Mouse (Mus musculus) forebrain, embryonic 14.5 days (tissue): Measurements from ENCODE around the gene Srgap1. TPM values are rescaled to one million over a fixed set of nuclear protein-coding genes. Genes with fewer than 3 reads are reported as not detected.

Experiments used
- ATAC-seq: fragments of 200-750 bp; cut with Nextera tagmentation; 2 replicates; pipeline ENCODE4 v1.8.0; 2017; ENCODE audit warnings: mild to moderate bottlenecking, moderate library complexity
- DNase-seq: peaks from one replicate; pipeline ENCODE4 v3.0.0-alpha.2; 2015; ENCODE audit warnings: low spot score
- H3K27ac ChIP-seq: fragments of 300-500 bp; sonication (generic); 2 replicates; pipeline ENCODE4 v1.5.1; 2014; ENCODE audit warnings: low read depth, mild to moderate bottlenecking, control low read depth, low read length, moderate library complexity
- H3K27me3 ChIP-seq: fragments of 300-500 bp; sonication (generic); replicated peaks from 2 replicates; pipeline ENCODE4 v1.6.1; 2014; ENCODE audit warnings: low read length, control low read depth, mixed read lengths; ENCODE audit not compliant: control insufficient read depth, insufficient read depth
- H3K36me3 ChIP-seq: fragments of 300-500 bp; sonication (generic); 2 replicates; pipeline ENCODE4 v1.6.1; 2014; ENCODE audit warnings: low read length, control low read depth; ENCODE audit not compliant: control insufficient read depth, insufficient read depth
- H3K4me1 ChIP-seq: fragments of 300-500 bp; sonication (generic); 2 replicates; pipeline ENCODE4 v1.6.1; 2014; ENCODE audit warnings: antibody characterized with exemption, low read length, control low read depth; ENCODE audit not compliant: control insufficient read depth, insufficient read depth
- H3K4me2 ChIP-seq: fragments of 300-500 bp; sonication (generic); 2 replicates; pipeline ENCODE4 v1.6.1; 2014; ENCODE audit warnings: mild to moderate bottlenecking, control low read depth, low read length
- H3K4me3 ChIP-seq: fragments of 300-500 bp; sonication (generic); 2 replicates; pipeline ENCODE4 v1.5.1; 2014; ENCODE audit warnings: low read depth, low read length, control low read depth
- H3K9ac ChIP-seq: fragments of 300-500 bp; sonication (generic); 2 replicates; pipeline ENCODE4 v1.6.1; 2014; ENCODE audit warnings: mild to moderate bottlenecking, low read length, control low read depth, moderate library complexity
- H3K9me3 ChIP-seq: fragments of 300-500 bp; sonication (generic); replicated peaks from 2 replicates; pipeline ENCODE4 v1.6.1; 2016; ENCODE audit warnings: low read length, control low read depth, mixed read lengths; ENCODE audit not compliant: control insufficient read depth
- WGBS: fragments of 180-500 bp; shearing (Covaris S2); extraction: QIAGEN DNeasy Blood & Tissue Kit; methylation state at CpG from one replicate; pipeline ENCODE4 v1.1.7; 2014; 5-methylcytosine and 5-hydroxymethylcytosine counted together
- polyA plus RNA-seq: library from polyadenylated mRNA; unstranded; fragments of >200 nt; fragmentation: Nextera tagmentation; extraction: Ambion mirVana; gene quantifications from 2 replicates; pipeline ENCODE4 v1.2.1, GENCODE M21; 2014

Srgap1 gene
- polyA plus RNA-seq, 1 experiment from 2014 or later = 15.3 TPM

GRCm38 (mm10) chr10:121858086-121858485 is 189.0 kb downstream of the Srgap1 start:
- ATAC-seq (no peak), DNase-seq (no peak)
- H3K27ac ChIP-seq = no peak overlapping the region
- H3K4me3 ChIP-seq = no peak overlapping the region
- H3K9ac ChIP-seq = no peak overlapping the region
- no peak overlapping the region for H3K4me2 ChIP-seq
- WGBS = 91% methylated on average over 1 of the region's 1 CpGs
- no peaks in the 10 kb centered on the region for H3K9me3 ChIP-seq
- peaks cover 4% of the 10 kb centered on the region; the same call in 1 of the 2 replicates for H3K4me1 ChIP-seq
- H3K27me3 ChIP-seq = no peaks in the 10 kb centered on the region
- H3K36me3 ChIP-seq = no peaks in the 10 kb centered on the region

DNA sequence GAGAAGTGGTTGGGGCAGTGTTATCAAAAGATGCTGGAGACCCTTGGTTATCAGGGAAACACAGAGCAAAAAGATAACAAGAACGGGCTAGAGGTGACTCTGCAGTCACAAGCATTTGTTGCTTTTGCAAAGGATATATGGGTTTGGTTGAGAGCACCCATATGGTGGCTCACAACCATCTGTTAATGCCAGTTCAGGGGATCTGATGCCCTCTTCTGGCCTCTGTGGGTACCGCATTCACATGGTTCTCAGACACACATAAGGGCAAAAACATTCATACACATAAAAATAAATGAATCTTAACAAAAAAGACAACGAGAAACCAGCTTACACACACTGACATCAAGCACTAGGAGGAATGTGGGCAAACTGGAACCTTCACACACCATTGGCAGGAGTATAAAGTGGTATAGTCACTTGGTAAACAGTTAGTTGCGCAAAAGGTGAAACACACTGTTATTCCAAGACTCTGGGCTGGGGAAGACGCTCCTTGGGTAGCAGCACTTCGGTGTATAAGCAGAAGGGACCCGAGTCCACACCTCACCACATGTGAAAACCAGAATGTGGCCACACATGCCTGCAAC is 191.2 kb downstream of the Srgap1 start:
- Histone ChIP-seq H3K4me1 (peaks cover 4% of the 10 kb centered on the region; the same call in 1 of the 2 replicates), H3K9me3 (no peaks in the 10 kb centered on the region), H3K9ac (no peak overlapping the region), H3K36me3 (no peaks in the 10 kb centered on the region), H3K27ac (no peak overlapping the region), H3K4me3 (no peak overlapping the region), H3K4me2 (no peak overlapping the region), H3K27me3 (no peaks in the 10 kb centered on the region)
- ATAC-seq (no peak), DNase-seq (no peak)
- WGBS = 80% methylated on average over 7 of the region's 7 CpGs

DNA sequence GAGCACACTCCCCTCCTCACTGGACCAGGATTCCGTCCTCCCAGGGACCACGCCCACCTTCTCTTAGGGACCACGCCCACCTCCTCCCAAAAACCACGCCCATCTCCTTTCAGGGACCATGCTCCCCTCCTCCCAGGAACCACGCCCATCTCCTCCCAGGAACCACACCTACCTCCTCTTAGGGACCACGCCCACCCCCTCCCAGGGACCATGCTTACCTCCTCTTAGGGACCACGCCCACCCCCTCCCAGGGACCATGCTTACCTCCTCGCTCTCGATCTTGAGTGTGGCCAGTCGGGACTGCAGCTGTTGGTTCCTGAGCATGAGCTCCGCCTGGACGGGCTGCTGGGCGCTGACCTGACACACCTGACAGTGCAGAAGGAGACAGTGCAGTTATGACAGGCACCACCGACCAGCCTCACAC is 193.7 kb downstream of the Srgap1 start:
- Histone ChIP-seq H3K27me3 (no peaks in the 10 kb centered on the region), H3K9ac (no peak overlapping the region), H3K9me3 (no peaks in the 10 kb centered on the region), H3K27ac (no peak overlapping the region), H3K36me3 (peaks cover 3% of the 10 kb centered on the region; the same call in 1 of the 2 replicates), H3K4me3 (no peak overlapping the region), H3K4me1 (no peaks in the 10 kb centered on the region), H3K4me2 (no peak overlapping the region)
- ATAC-seq (no peak), DNase-seq (no peak)
- WGBS = 32% methylated on average over 14 of the region's 14 CpGs

GRCm38 (mm10) chr10:121849496-121849895 is 197.6 kb downstream of the Srgap1 start:
- no peak overlapping the region for H3K27ac ChIP-seq
- no peak overlapping the region for H3K9ac ChIP-seq
- peaks cover 6% of the 10 kb centered on the region; the same call in 1 of the 2 replicates for H3K36me3 ChIP-seq
- H3K4me2 ChIP-seq = no peak overlapping the region
- H3K4me1 ChIP-seq = no peaks in the 10 kb centered on the region
- no peaks in the 10 kb centered on the region for H3K9me3 ChIP-seq
- H3K27me3 ChIP-seq = no peaks in the 10 kb centered on the region
- WGBS = 82% methylated on average over 2 of the region's 2 CpGs
- no peak for ATAC-seq
- H3K4me3 ChIP-seq = no peak overlapping the region
- DNase-seq = no peak

GRCm38 (mm10) chr10:121845677-121846076 is 201.4 kb downstream of the Srgap1 start:
- peak; percentile 40 for DNase-seq
- no peaks in the 10 kb centered on the region for H3K9me3 ChIP-seq
- H3K9ac ChIP-seq = no peak overlapping the region
- H3K36me3 ChIP-seq = peaks cover 7% of the 10 kb centered on the region; the same call in 1 of the 2 replicates
- no peak overlapping the region for H3K4me3 ChIP-seq
- no peak overlapping the region for H3K27ac ChIP-seq
- WGBS = 80% methylated on average over 7 of the region's 7 CpGs
- no peaks in the 10 kb centered on the region for H3K4me1 ChIP-seq
- no peaks in the 10 kb centered on the region for H3K27me3 ChIP-seq
- no peak overlapping the region for H3K4me2 ChIP-seq
- ATAC-seq = peak; percentile 23; the same call in 1 of the 2 replicates

DNA sequence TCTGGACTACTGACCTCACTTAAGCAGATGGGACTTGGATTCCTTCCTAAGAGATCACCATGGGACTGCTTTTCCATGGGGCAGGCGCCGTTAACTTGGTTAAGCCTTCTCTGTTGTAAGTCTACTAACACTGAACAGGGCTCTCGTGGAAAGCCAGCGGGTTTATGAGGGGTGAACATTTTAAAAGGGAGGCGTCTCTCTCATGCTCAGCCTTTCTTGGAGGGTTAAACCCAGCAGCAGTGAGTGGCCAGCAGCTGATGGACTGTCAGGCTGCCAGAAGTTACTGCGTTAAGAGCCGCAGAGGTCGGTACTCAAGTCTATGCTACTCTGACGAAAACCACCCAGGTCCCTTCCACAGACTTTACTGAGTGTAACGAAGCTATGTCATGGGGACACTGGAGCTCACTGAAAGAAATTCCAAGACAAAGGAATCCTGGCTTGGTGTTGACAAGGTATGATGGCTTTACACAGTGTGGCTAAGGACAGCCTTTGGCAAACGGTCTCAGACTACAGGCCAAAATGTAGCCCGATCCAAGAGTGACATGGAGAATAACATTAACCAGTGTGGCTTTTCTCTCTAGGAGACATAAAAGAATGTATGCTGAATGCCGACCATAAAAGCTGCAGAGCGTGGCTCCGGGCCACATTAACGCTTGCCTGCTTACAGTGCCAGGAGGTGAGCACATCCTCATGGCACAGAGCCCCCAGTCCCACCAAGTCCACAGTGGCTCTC is 209.8 kb downstream of the Srgap1 start:
- DNase-seq (peak; percentile 86), ATAC-seq (peak; percentile 81)
- H3K4me3 ChIP-seq = 0 out of 2 replicates have a peak overlapping the region, but pooled peaks have one; percentile 2
- H3K27me3 ChIP-seq = no peaks in the 10 kb centered on the region
- peaks cover 11% of the 10 kb centered on the region for H3K4me1 ChIP-seq
- H3K36me3 ChIP-seq = peaks cover 12% of the 10 kb centered on the region
- no peaks in the 10 kb centered on the region for H3K9me3 ChIP-seq
- H3K4me2 ChIP-seq = peak overlapping the region; percentile 43
- WGBS = 44% methylated on average over 16 of the region's 16 CpGs
- H3K9ac ChIP-seq = peak overlapping the region; percentile 40
- H3K27ac ChIP-seq = peak overlapping the region; percentile 86

- Histone ChIP-seq H3K4me2 (peak overlapping the region; percentile 43), H3K36me3 (peaks cover 12% of the 10 kb centered on the region), H3K9ac (peak overlapping the region; percentile 40), H3K27ac (peak overlapping the region; percentile 86), H3K9me3 (no peaks in the 10 kb centered on the region), H3K27me3 (no peaks in the 10 kb centered on the region), H3K4me1 (peaks cover 11% of the 10 kb centered on the region), H3K4me3 (peak overlapping the region; percentile 2; the same call in 1 of the 2 replicates)
- WGBS = 32% methylated on average over 18 of the region's 18 CpGs
- DNase-seq = peak; percentile 89
- peak; percentile 75 for ATAC-seq
These were observed 210.5 kb downstream of the Srgap1 start for GRCm38 (mm10) chr10:121836507-121837165.

- Histone ChIP-seq H3K27ac (no peak overlapping the region), H3K4me1 (peaks cover 27% of the 10 kb centered on the region), H3K4me2 (no peak overlapping the region), H3K9me3 (no peaks in the 10 kb centered on the region), H3K36me3 (no peaks in the 10 kb centered on the region), H3K27me3 (no peaks in the 10 kb centered on the region), H3K4me3 (no peak overlapping the region), H3K9ac (no peak overlapping the region)
- ATAC-seq (no peak), DNase-seq (no peak)
- 84% methylated on average over 5 of the region's 5 CpGs for WGBS
These were observed 213.7 kb downstream of the Srgap1 start for GRCm38 (mm10) chr10:121833443-121833842.
